ENCODE assay signal across 10 mouse cellular contexts in the genomic region with DNA sequence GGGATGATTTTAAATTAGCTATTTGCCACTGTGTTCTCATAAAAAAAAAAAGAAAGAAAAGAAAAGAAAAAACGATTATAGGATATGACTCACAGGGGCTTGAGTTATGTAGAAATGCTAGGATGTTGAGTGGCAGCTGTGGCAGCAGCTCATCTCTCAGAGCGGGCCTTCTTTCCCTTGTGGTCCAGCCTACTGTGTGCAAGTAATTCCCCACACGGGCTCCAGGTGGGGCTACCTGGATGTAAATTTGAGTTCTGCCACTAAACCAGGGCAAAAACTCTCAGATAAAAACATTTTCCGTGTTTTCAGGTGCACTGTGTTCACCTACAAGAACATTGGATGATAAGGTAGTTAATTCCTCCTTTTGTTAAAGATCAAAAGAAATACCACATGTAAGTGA.
DNase-seq lines count a peak whose midpoint lies in the region; ATAC-seq lines count a peak whose summit lies in the region.
"Had no signal": no experiment of that assay in that cellular context is flagged by ENCODE, and none has a peak within 500 bp of the region (broad histone marks: within the 10 kb centered on the region; RNA-seq: fewer than 3 reads in every experiment).

No protein-coding gene starts in this region.

- ATAC-seq in erythroid progenitor cell, adult 5-6 weeks (replicated peaks; ENCODE audit: low FRiP score, poor library complexity, severe bottlenecking) = no peak

- peak; percentile 16 for DNase-seq in adrenal gland, postnatal 10 days
- no peak for DNase-seq in adrenal gland, adult 18-20 months (ENCODE audit: low spot score in 2 of 2)
- peak; percentile 5 for DNase-seq in spleen, adult 12 weeks (ENCODE audit: low spot score)
- no peak for DNase-seq in spleen, postnatal 14 days (ENCODE audit: low spot score in 2 of 2)
- peak; percentile 33 for DNase-seq in lung, postnatal 36 days
- DNase-seq in retina, postnatal 1 day = no peak
- no peak for DNase-seq in liver
- DNase-seq: heart, adult 11 months; liver, embryonic 13.5 days had no signal

Comparison
In these comparisons a context has a peak if more than half of its experiments do, and no peak if none do; other contexts are left out.
1. DNase-seq: peak in adrenal gland, postnatal 10 days (single experiment), spleen, adult 12 weeks (single experiment) and lung, postnatal 36 days (single experiment); none in adrenal gland, adult 18-20 months (0 of 2), spleen, postnatal 14 days (0 of 2), retina, postnatal 1 day (single experiment) and liver (single experiment).